Mouse (Mus musculus): Measurements from ENCODE around the gene Myl3.

DNA sequence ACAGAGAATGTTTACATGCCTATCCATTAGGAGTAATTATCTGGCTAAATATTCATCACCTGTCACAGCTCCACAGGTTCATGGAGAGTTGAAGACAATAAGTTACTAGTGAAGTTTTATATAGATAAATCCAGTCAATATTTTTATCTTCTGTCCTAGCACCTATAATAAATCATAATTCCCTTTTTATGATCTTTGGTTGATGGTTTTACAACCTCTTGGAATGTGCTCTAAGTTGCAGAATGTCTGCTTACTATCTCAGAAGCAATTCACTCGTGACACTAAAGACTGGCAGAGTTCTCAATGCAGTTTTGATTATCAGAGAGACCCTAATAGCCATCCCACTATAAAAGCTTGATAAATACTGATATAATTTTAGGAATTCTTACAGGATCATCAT is 28.3 kb upstream of the Myl3 start:
- TF ChIP-seq GATA1 (IDR thresholded peaks at IDR 0.05; ENCODE audit: low read length) (no peak), TAL1 (IDR thresholded peaks at IDR 0.05; ENCODE audit: low read length) (no peak)
